Mouse (Mus musculus): ENCODE results near the gene Arhgap24. TPM values are rescaled to one million over a fixed set of nuclear protein-coding genes. Genes with fewer than 3 reads are reported as not detected.

Arhgap24 gene
- polyA plus RNA-seq, 1 experiment from 2014 or later, result 17.7 TPM

DNA sequence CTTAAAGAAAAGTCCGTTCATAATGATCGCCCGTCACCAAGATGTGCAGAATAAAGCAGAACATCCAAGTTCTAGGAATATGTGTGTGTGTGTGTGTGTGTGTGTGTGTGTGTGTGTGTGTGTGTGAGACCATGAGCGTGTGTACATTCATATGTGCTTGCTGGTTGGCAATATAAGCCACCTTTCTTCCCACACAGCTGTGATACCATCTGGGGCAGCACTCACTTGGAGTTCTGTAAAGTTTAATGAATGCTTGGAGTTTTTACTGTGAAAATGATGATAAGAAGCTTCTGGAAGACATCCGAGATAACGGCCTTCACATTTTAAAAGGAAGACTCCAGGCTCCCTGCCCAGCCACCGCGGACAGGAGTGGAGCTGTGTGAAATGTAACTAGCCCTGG is 465.4 kb downstream of the Arhgap24 start:
- no peak for ATAC-seq (ENCODE audit: insufficient number of reproducible peaks, insufficient read depth, low FRiP score, low TSS enrichment, low read depth)
- no peak overlapping the region for H3K27ac ChIP-seq
- peaks cover 6% of the 10 kb centered on the region; the same call in 1 of the 2 replicates for H3K4me1 ChIP-seq (replicated peaks)
- no peak overlapping the region for H3K4me3 ChIP-seq (replicated peaks)
- H3K27me3 ChIP-seq, result no peaks in the 10 kb centered on the region
- 89% methylated on average over 8 of the region's 8 CpGs for WGBS
- H3K9ac ChIP-seq (replicated peaks), result no peak overlapping the region
- no peak overlapping the region for H3K4me2 ChIP-seq
- no peaks in the 10 kb centered on the region for H3K36me3 ChIP-seq
- H3K9me3 ChIP-seq, result no peaks in the 10 kb centered on the region

DNA sequence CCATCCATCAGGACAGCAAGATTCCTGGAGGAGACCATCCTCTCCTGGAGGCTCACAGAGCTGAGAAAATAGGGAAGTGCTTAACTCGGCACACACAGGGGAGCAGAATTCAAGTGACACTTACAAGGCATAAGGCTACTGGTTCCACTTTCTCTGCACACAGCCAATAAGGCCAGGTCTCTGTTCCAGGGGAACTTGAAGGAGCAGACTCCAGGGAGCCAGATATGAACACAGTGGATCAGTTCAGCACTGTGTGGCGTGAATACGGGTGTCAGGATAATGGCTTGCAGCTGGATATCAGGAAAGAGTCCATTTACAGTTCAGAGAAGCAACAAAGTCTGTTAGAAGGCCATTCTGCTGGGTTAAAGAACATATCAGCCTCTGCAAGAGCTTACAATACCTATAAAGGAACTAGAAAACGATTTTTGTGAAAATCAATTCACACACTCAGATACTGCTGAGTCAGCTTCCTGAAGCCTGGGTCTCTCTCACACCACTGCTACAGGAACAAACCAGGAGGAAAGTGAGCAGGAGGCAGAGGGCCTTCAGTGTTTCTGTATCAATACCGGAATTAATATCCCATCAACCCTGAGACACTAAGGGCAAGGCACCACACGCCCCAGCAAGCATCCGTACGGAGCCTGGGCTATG is 466.0 kb downstream of the Arhgap24 start:
- H3K27me3 ChIP-seq, result no peaks in the 10 kb centered on the region
- H3K4me2 ChIP-seq, result no peak overlapping the region
- no peak overlapping the region for H3K27ac ChIP-seq
- 62% methylated on average over 8 of the region's 8 CpGs for WGBS
- H3K9ac ChIP-seq (replicated peaks), result no peak overlapping the region
- no peaks in the 10 kb centered on the region for H3K9me3 ChIP-seq
- no peak overlapping the region for H3K4me3 ChIP-seq (replicated peaks)
- no peaks in the 10 kb centered on the region for H3K36me3 ChIP-seq
- ATAC-seq (ENCODE audit: insufficient number of reproducible peaks, insufficient read depth, low FRiP score, low TSS enrichment, low read depth), result no peak
- H3K4me1 ChIP-seq (replicated peaks), result peaks cover 6% of the 10 kb centered on the region; the same call in 1 of the 2 replicates

Measured in limb, embryonic 12.5 days (tissue).